Mouse (Mus musculus): ENCODE measurements around the gene Krtap6-5. TPM values are rescaled to one million over a fixed set of nuclear protein-coding genes. Genes with fewer than 3 reads are reported as not detected.
"Not testable (repeated sequence)": the region's sequence is repeated elsewhere in the genome, so short reads cannot be mapped to it uniquely, and the experiment has no call there.

Gene Krtap6-5
- not detected for total RNA-seq (2021)
- long read RNA-seq, experiment 1 = 0 reads
- long read RNA-seq, experiment 2 = 0 reads

GRCm38 (mm10) chr16:89047783-89048182 is at the start of gene Krtap6-5:
Gene Krtap6-5 (minus strand): TSS chr16:89047883.
- DNase-seq (ENCODE audit: low spot score in 2 of 2) = no peak

GRCm38 (mm10) chr16:89071041-89071440 is 23.4 kb upstream of the Krtap6-5 start:
- DNase-seq (ENCODE audit: low spot score in 2 of 2) = peak in 1 of 2 experiments; percentile 18

GRCm38 (mm10) chr16:89063902-89064301 is 16.2 kb upstream of the Krtap6-5 start, which contains the start of gene 1110025L11Rik:
Gene 1110025L11Rik (minus strand): TSS chr16:89064002.
- DNase-seq (ENCODE audit: low spot score in 2 of 2) = not testable (repeated sequence)

GRCm38 (mm10) chr16:89041372-89041771 is 6.3 kb downstream of the Krtap6-5 start, which contains the start of gene Gm10228:
Gene Gm10228 (minus strand): TSS chr16:89041472.
- not testable (repeated sequence) for DNase-seq (ENCODE audit: low spot score in 2 of 2)

GRCm38 (mm10) chr16:89031399-89031798 is 16.3 kb downstream of the Krtap6-5 start, which contains the start of gene Krtap6-1:
Gene Krtap6-1 (plus strand): TSS chr16:89031699.
- not testable (repeated sequence) for DNase-seq (ENCODE audit: low spot score in 2 of 2)

GRCm38 (mm10) chr16:89014984-89015383 is 32.7 kb downstream of the Krtap6-5 start, which contains the start of gene Gm10229:
Gene Gm10229 (plus strand): TSS chr16:89015284.
- not testable (repeated sequence) for DNase-seq (ENCODE audit: low spot score in 2 of 2)

GRCm38 (mm10) chr16:89013973-89014372 is 33.7 kb downstream of the Krtap6-5 start:
- DNase-seq (ENCODE audit: low spot score in 2 of 2) = no peak

- DNase-seq (ENCODE audit: low spot score in 2 of 2) = no peak
Observed at GRCm38 (mm10) chr16:89010659-89011058, 37.0 kb downstream of the Krtap6-5 start, which contains the start of gene Krtap22-2. Gene Krtap22-2 (minus strand): TSS chr16:89010759.

Other genes with a start within 250 kb of the Krtap6-5 start
- gene Gm20741, start 235.7 kb downstream of the Krtap6-5 start, total RNA-seq (2021) = not detected
- gene Krtap15, start 227.7 kb downstream of the Krtap6-5 start, total RNA-seq (2021) = not detected
- not detected for gene Krtap14, start 221.7 kb downstream of the Krtap6-5 start, total RNA-seq (2021)
- gene Krtap19-1, start 178.5 kb downstream of the Krtap6-5 start, total RNA-seq (2021) = not detected
- gene Krtap19-2, start 173.6 kb downstream of the Krtap6-5 start, total RNA-seq (2021) = not detected
- not detected for gene Krtap19-3, start 169.8 kb downstream of the Krtap6-5 start, total RNA-seq (2021)
- gene Krtap19-4, start 162.8 kb downstream of the Krtap6-5 start, total RNA-seq (2021) = not detected
- gene Krtap19-5, start 151.4 kb downstream of the Krtap6-5 start, total RNA-seq (2021) = not detected
- gene Krtap19-9b, start 115.6 kb downstream of the Krtap6-5 start, total RNA-seq (2021) = not detected
- gene Krtap16-3, start 85.0 kb downstream of the Krtap6-5 start, total RNA-seq (2021) = not detected
- not detected for gene Krtap22-2, start 37.1 kb downstream of the Krtap6-5 start, total RNA-seq (2021)
- not detected for gene Gm10229, start 32.6 kb downstream of the Krtap6-5 start, total RNA-seq (2021)
- not detected for gene Krtap6-1, start 16.2 kb downstream of the Krtap6-5 start, total RNA-seq (2021)
- not detected for gene Gm10228, start 6.4 kb downstream of the Krtap6-5 start, total RNA-seq (2021)
- not detected for gene 1110025L11Rik, start 16.1 kb upstream of the Krtap6-5 start, total RNA-seq (2021)
- gene Krtap6-3, start 36.1 kb upstream of the Krtap6-5 start, total RNA-seq (2021) = not detected
- not detected for gene Gm6358, start 93.0 kb upstream of the Krtap6-5 start, total RNA-seq (2021)
- gene Gm10061, start 103.2 kb upstream of the Krtap6-5 start, total RNA-seq (2021) = not detected
- gene Gm9789, start 110.1 kb upstream of the Krtap6-5 start, total RNA-seq (2021) = not detected
- not detected for gene Gm7735, start 121.6 kb upstream of the Krtap6-5 start, total RNA-seq (2021)
- gene 1110057P08Rik, start 126.9 kb upstream of the Krtap6-5 start, total RNA-seq (2021) = not detected
- not detected for gene Krtap20-2, start 158.0 kb upstream of the Krtap6-5 start, total RNA-seq (2021)